Mouse (Mus musculus) MEL (cell line): Measurements from ENCODE around the gene Rpl9-ps6. TPM values are rescaled to one million over a fixed set of nuclear protein-coding genes. Genes with fewer than 3 reads are reported as not detected.

ENCODE experiments used
- DNase-seq: peaks from one replicate; pipeline ENCODE4 v3.0.0; 2011; ENCODE audit warnings: low read depth, low spot score
- H3K27ac ChIP-seq: 2 replicates; pipeline ENCODE4 v1.5.1; 2012; ENCODE audit warnings: low read depth, mild to moderate bottlenecking, control low read depth, low read length, moderate library complexity; ENCODE audit not compliant: control insufficient read depth
- H3K27me3 ChIP-seq, 2 experiments: fragments of 150-350 bp in 1 of 2; sonication (generic) in 1 of 2; 2 replicates each; pipeline ENCODE4 v1.6.1; 2012; ENCODE audit warnings: low read length in 2 of 2, mild to moderate bottlenecking in 2 of 2, improper control_type of control experiment in 1 of 2, moderate library complexity in 1 of 2; ENCODE audit not compliant: insufficient read depth in 2 of 2, control insufficient read depth in 1 of 2
- H3K36me3 ChIP-seq, 2 experiments: 2 replicates each; pipeline ENCODE4 v1.6.1; 2012 to 2014; ENCODE audit warnings: low read length in 2 of 2, improper control_type of control experiment in 1 of 2, inconsistent platforms in 1 of 2, mild to moderate bottlenecking in 1 of 2; ENCODE audit not compliant: insufficient read depth in 2 of 2, control insufficient read depth in 1 of 2
- H3K4me1 ChIP-seq, 2 experiments: fragments of 150-350 bp in 1 of 2; sonication (generic) in 1 of 2; 2 replicates each; pipeline ENCODE4 v1.6.1; 2012; ENCODE audit warnings: low read length in 2 of 2, improper control_type of control experiment in 1 of 2, mild to moderate bottlenecking in 1 of 2; ENCODE audit not compliant: insufficient read depth in 2 of 2, control insufficient read depth in 1 of 2
- H3K4me3 ChIP-seq, 2 experiments: fragments of 150-350 bp in 1 of 2; sonication (generic) in 1 of 2; 2 replicates each; pipeline ENCODE4 v1.5.1; 2012; ENCODE audit warnings: low read depth in 2 of 2, low read length in 2 of 2, mild to moderate bottlenecking in 2 of 2, moderate library complexity in 2 of 2, control low read depth in 1 of 2, improper control_type of control experiment in 1 of 2; ENCODE audit not compliant: control insufficient read depth in 1 of 2, insufficient read depth in 1 of 2
- H3K79me2 ChIP-seq: 2 replicates; pipeline ENCODE4 v1.6.1; 2012; ENCODE audit warnings: mild to moderate bottlenecking, low read length, moderate library complexity; ENCODE audit not compliant: control insufficient read depth, poor library complexity, insufficient read depth
- H3K9ac ChIP-seq: 2 replicates; pipeline ENCODE4 v1.6.1; 2012; ENCODE audit warnings: low read depth, mild to moderate bottlenecking, control low read depth, low read length, moderate library complexity; ENCODE audit not compliant: control insufficient read depth, poor library complexity, severe bottlenecking
- H3K9me3 ChIP-seq: fragments of 150-350 bp; sonication (generic); replicated peaks from 2 replicates; pipeline ENCODE4 v1.6.1; 2012; ENCODE audit warnings: mild to moderate bottlenecking, low read length, improper control_type of control experiment, moderate library complexity; ENCODE audit not compliant: insufficient read depth
- BHLHE40 ChIP-seq: IDR thresholded peaks from 2 replicates; pipeline ENCODE4 v1.6.1; 2012; ENCODE audit warnings: low read depth, mild to moderate bottlenecking, inconsistent platforms, low read length, improper control_type of control experiment, borderline replicate concordance
- CHD1 ChIP-seq: IDR thresholded peaks from 2 replicates; pipeline ENCODE4 v1.6.1; 2012; ENCODE audit warnings: low read depth, mild to moderate bottlenecking, inconsistent platforms, low read length, improper control_type of control experiment
- CHD2 ChIP-seq: IDR thresholded peaks from 2 replicates; pipeline ENCODE4 v1.6.1; 2011; ENCODE audit warnings: low read length, improper control_type of control experiment
- CTCF ChIP-seq, 3 experiments: IDR thresholded peaks in 2 of 3; conservative IDR thresholded peaks in 1 of 3; 2 replicates each; pipeline ENCODE4 v1.5.1; 2011 to 2012; ENCODE audit warnings: low read length in 3 of 3, low read depth in 2 of 3, mild to moderate bottlenecking in 2 of 3, improper control_type of control experiment in 1 of 3, inconsistent platforms in 1 of 3, mixed read lengths in 1 of 3, moderate library complexity in 1 of 3; ENCODE audit not compliant: control insufficient read depth in 1 of 3, insufficient read depth in 1 of 3, poor library complexity in 1 of 3, severe bottlenecking in 1 of 3
- E2F4 ChIP-seq: IDR thresholded peaks from 2 replicates; pipeline ENCODE4 v1.6.1; 2011; ENCODE audit warnings: low read depth, low read length, improper control_type of control experiment, borderline replicate concordance
- ELF1 ChIP-seq: IDR thresholded peaks from 2 replicates; pipeline ENCODE4 v1.6.1; 2014; ENCODE audit warnings: low read depth, mild to moderate bottlenecking, inconsistent platforms, low read length, improper control_type of control experiment, moderate library complexity
- EP300 ChIP-seq, 2 experiments: IDR thresholded peaks; 2 replicates each; pipeline ENCODE4 v1.6.1; 2011; ENCODE audit warnings: improper control_type of control experiment in 2 of 2, low read length in 2 of 2, low read depth in 1 of 2, mild to moderate bottlenecking in 1 of 2
- GABPA ChIP-seq: IDR thresholded peaks from 2 replicates; pipeline ENCODE4 v1.6.1; 2012; ENCODE audit warnings: low read depth, mild to moderate bottlenecking, inconsistent platforms, low read length, improper control_type of control experiment, moderate library complexity
- GATA1 ChIP-seq: IDR thresholded peaks from 2 replicates; pipeline ENCODE4 v1.6.1; 2011; ENCODE audit warnings: low read depth, low read length, improper control_type of control experiment
- HCFC1 ChIP-seq: IDR thresholded peaks from 2 replicates; pipeline ENCODE4 v1.6.1; 2012; ENCODE audit warnings: low read depth, mild to moderate bottlenecking, inconsistent platforms, low read length, improper control_type of control experiment, moderate library complexity
- JUND ChIP-seq: IDR thresholded peaks from 2 replicates; pipeline ENCODE4 v1.6.1; 2011; ENCODE audit warnings: low read depth, mild to moderate bottlenecking, improper control_type of control experiment, low read length
- KAT2A ChIP-seq: conservative IDR thresholded peaks from 2 replicates; pipeline ENCODE4 v1.6.1; 2012; ENCODE audit warnings: low read depth, low read length, improper control_type of control experiment, inconsistent platforms
- MAFK ChIP-seq: IDR thresholded peaks from 2 replicates; pipeline ENCODE4 v1.6.1; 2011; ENCODE audit warnings: low read depth, mild to moderate bottlenecking, low read length, improper control_type of control experiment, borderline replicate concordance
- MAX ChIP-seq: IDR thresholded peaks from 2 replicates; pipeline ENCODE4 v1.6.1; 2011; ENCODE audit warnings: low read length, improper control_type of control experiment
- MAZ ChIP-seq: IDR thresholded peaks from 2 replicates; pipeline ENCODE4 v1.6.1; 2012; ENCODE audit warnings: low read depth, mild to moderate bottlenecking, inconsistent platforms, low read length, improper control_type of control experiment
- MEF2A ChIP-seq: IDR thresholded peaks from 2 replicates; pipeline ENCODE4 v1.6.1; 2014; ENCODE audit warnings: low read depth, mild to moderate bottlenecking, inconsistent platforms, low read length, improper control_type of control experiment; ENCODE audit not compliant: poor library complexity, insufficient replicate concordance, severe bottlenecking; ENCODE audit errors: extremely low read depth
- MXI1 ChIP-seq: IDR thresholded peaks from 2 replicates; pipeline ENCODE4 v1.6.1; 2011; ENCODE audit warnings: mild to moderate bottlenecking, low read depth, low read length, improper control_type of control experiment
- MYB ChIP-seq: IDR thresholded peaks from 2 replicates; pipeline ENCODE4 v1.6.1; 2011; ENCODE audit warnings: mild to moderate bottlenecking, low read depth, low read length, improper control_type of control experiment
- MYC ChIP-seq: IDR thresholded peaks from 2 replicates; pipeline ENCODE4 v1.6.1; 2011; ENCODE audit warnings: low read depth, mild to moderate bottlenecking, low read length, improper control_type of control experiment, moderate library complexity
- NELFE ChIP-seq: IDR thresholded peaks from 2 replicates; pipeline ENCODE4 v1.6.1; 2011; ENCODE audit warnings: low read depth, low read length, improper control_type of control experiment
- NRF1 ChIP-seq: IDR thresholded peaks from 2 replicates; pipeline ENCODE4 v1.6.1; 2014; ENCODE audit warnings: low read depth, mild to moderate bottlenecking, inconsistent platforms, low read length, improper control_type of control experiment, moderate library complexity; ENCODE audit not compliant: poor library complexity, insufficient read depth, severe bottlenecking
- POLR2A ChIP-seq, 2 experiments: IDR thresholded peaks; 2 replicates each; pipeline ENCODE4 v1.6.1; 2011 to 2012; ENCODE audit warnings: low read length in 2 of 2, mild to moderate bottlenecking in 2 of 2, control low read depth in 1 of 2, improper control_type of control experiment in 1 of 2, low read depth in 1 of 2, moderate library complexity in 1 of 2; ENCODE audit not compliant: control insufficient read depth in 1 of 2, insufficient read depth in 1 of 2, poor library complexity in 1 of 2
- POLR2AphosphoS2 ChIP-seq: IDR thresholded peaks from 2 replicates; pipeline ENCODE4 v1.6.1; 2011; ENCODE audit warnings: low read length, improper control_type of control experiment
- POLR2AphosphoS5 ChIP-seq: IDR thresholded peaks from 2 replicates; pipeline ENCODE4 v1.6.1; 2012; ENCODE audit warnings: low read depth, borderline replicate concordance, mild to moderate bottlenecking, inconsistent platforms, low read length, moderate library complexity, mixed read lengths
- RAD21 ChIP-seq: IDR thresholded peaks from 2 replicates; pipeline ENCODE4 v1.6.1; 2011; ENCODE audit warnings: mild to moderate bottlenecking, low read depth, low read length, improper control_type of control experiment
- SIN3A ChIP-seq: IDR thresholded peaks from 2 replicates; pipeline ENCODE4 v1.6.1; 2012; ENCODE audit warnings: low read length, improper control_type of control experiment, inconsistent platforms
- SMC3 ChIP-seq: IDR thresholded peaks from 2 replicates; pipeline ENCODE4 v1.6.1; 2011; ENCODE audit warnings: low read depth, low read length, improper control_type of control experiment
- TAL1 ChIP-seq: IDR thresholded peaks from 2 replicates; pipeline ENCODE4 v1.6.1; 2012; ENCODE audit warnings: mild to moderate bottlenecking, inconsistent platforms, low read length, moderate library complexity, mixed read lengths
- TBP ChIP-seq: IDR thresholded peaks from 2 replicates; pipeline ENCODE4 v1.8.0; 2011; ENCODE audit warnings: low read depth, low read length, improper control_type of control experiment
- TCF12 ChIP-seq: IDR thresholded peaks from 2 replicates; pipeline ENCODE4 v1.6.1; 2014; ENCODE audit warnings: low read depth, mild to moderate bottlenecking, inconsistent platforms, low read length, improper control_type of control experiment, moderate library complexity
- UBTF ChIP-seq: IDR thresholded peaks from 2 replicates; pipeline ENCODE4 v1.6.1; 2012; ENCODE audit warnings: low read depth, mild to moderate bottlenecking, inconsistent platforms, low read length, improper control_type of control experiment, moderate library complexity, borderline replicate concordance; ENCODE audit not compliant: insufficient read depth
- USF1 ChIP-seq: IDR thresholded peaks from 2 replicates; pipeline ENCODE4 v1.6.1; 2014; ENCODE audit warnings: low read depth, mild to moderate bottlenecking, inconsistent platforms, low read length, improper control_type of control experiment, moderate library complexity
- USF2 ChIP-seq, 2 experiments: IDR thresholded peaks; 2 replicates each; pipeline ENCODE4 v1.6.1; 2011 to 2012; ENCODE audit warnings: improper control_type of control experiment in 2 of 2, low read length in 2 of 2, borderline replicate concordance in 1 of 2, inconsistent platforms in 1 of 2, low read depth in 1 of 2, mild to moderate bottlenecking in 1 of 2; ENCODE audit not compliant: insufficient read depth in 1 of 2
- ZC3H11A ChIP-seq: IDR thresholded peaks from 2 replicates; pipeline ENCODE4 v1.6.1; 2012; ENCODE audit warnings: low read depth, mild to moderate bottlenecking, inconsistent platforms, low read length, improper control_type of control experiment
- ZKSCAN1 ChIP-seq: IDR thresholded peaks from 2 replicates; pipeline ENCODE4 v1.6.1; 2012; ENCODE audit warnings: low read depth, mild to moderate bottlenecking, inconsistent platforms, low read length, improper control_type of control experiment, moderate library complexity
- ZMIZ1 ChIP-seq: IDR thresholded peaks from 2 replicates; pipeline ENCODE4 v1.6.1; 2012; ENCODE audit warnings: low read depth, mild to moderate bottlenecking, inconsistent platforms, low read length, improper control_type of control experiment, moderate library complexity
- ZNF384 ChIP-seq: IDR thresholded peaks from 2 replicates; pipeline ENCODE4 v1.6.1; 2012; ENCODE audit warnings: low read depth, mild to moderate bottlenecking, inconsistent platforms, low read length, improper control_type of control experiment
- polyA plus RNA-seq, 2 experiments: library from polyadenylated mRNA; stranded (reverse) in 1 of 2; unstranded in 1 of 2; fragments of >175 nt in 1 of 2; fragments of >200 nt in 1 of 2; gene quantifications; 2 replicates each; pipeline versions ENCODE4 v1.2.1 to v1.2.4; 2012; ENCODE audit warnings: low replicate concordance in 2 of 2, low read depth in 1 of 2; ENCODE audit not compliant: insufficient read length in 2 of 2, insufficient read depth in 1 of 2, missing spikeins in 1 of 2
- total RNA-seq: library from RNA; depleted of rRNA; stranded (reverse); fragments of 300-350 nt; gene quantifications from 2 replicates; pipeline ENCODE4 v1.2.3, GENCODE M21; 2012

Gene Rpl9-ps6
- total and polyA plus RNA-seq, 3 experiments = 95.5 to 161 TPM; not detected in 1

DNA sequence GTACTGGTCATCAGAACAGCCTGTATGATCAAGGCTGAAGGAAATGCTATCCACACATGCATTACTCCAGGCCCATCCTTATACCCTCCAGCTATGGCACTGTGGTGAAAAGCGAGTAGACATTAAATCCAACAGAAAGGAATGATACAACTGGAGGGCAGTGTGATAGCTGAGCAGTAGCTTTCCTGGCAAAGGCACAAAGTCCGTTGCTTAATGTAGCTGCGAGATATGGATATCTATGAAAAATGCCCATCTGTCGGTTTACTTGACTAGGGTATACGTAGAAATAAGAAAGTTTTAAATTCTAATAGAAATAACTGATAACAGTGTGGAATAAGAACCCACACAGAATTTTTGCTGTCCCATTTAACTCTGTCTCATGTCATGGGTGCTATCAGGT is 13.9 kb upstream of the Rpl9-ps6 start:
- H3K4me3 ChIP-seq = peak overlapping the region; percentile 20 to 27; a peak in 3 of 4 replicates
- H3K9me3 ChIP-seq = no peaks in the 10 kb centered on the region
- peaks cover 0 to 68% of the 10 kb centered on the region in 2 experiments; a peak in 2 of 4 replicates for H3K36me3 ChIP-seq
- peak overlapping the region; percentile 90 for H3K27ac ChIP-seq
- peaks cover 31 to 54% of the 10 kb centered on the region in 2 experiments for H3K4me1 ChIP-seq
- peak; percentile 88 for DNase-seq
- H3K27me3 ChIP-seq = no peaks in the 10 kb centered on the region
- peak overlapping the region; percentile 61 for H3K9ac ChIP-seq
- peaks cover 6% of the 10 kb centered on the region for H3K79me2 ChIP-seq
- TF ChIP-seq RAD21 = no peak
- peak; percentile 98 for TF ChIP-seq SIN3A
- peak; percentile 61 for TF ChIP-seq MXI1
- no peak for TF ChIP-seq POLR2AphosphoS5
- TF ChIP-seq MAZ = 0 out of 2 replicates have a peak, but pooled peaks have one; percentile 26
- TF ChIP-seq MEF2A = no peak
- peak; percentile 96 for TF ChIP-seq GATA1
- peak in 1 of 2 experiments; percentile 39; a peak in 1 of 4 replicates for TF ChIP-seq POLR2A (IDR thresholded peaks at IDR 0.05; ENCODE audit: control insufficient read depth in 1 of 2, insufficient read depth in 1 of 2, low read depth in 1 of 2, low read length in 2 of 2, poor library complexity in 1 of 2)
- peak; percentile 82; the same call in 1 of the 2 replicates for TF ChIP-seq JUND
- peak; percentile 66 for TF ChIP-seq NELFE
- no peak for TF ChIP-seq UBTF
- TF ChIP-seq GABPA = 0 out of 2 replicates have a peak, but pooled peaks have one; percentile 59
- no peak for TF ChIP-seq NRF1
- peak; percentile 98 for TF ChIP-seq TCF12
- peak; percentile 66; the same call in 1 of the 2 replicates for TF ChIP-seq E2F4
- TF ChIP-seq ZC3H11A = no peak
- TF ChIP-seq HCFC1 = no peak
- TF ChIP-seq USF1 = no peak
- TF ChIP-seq USF2 (IDR thresholded peaks at IDR 0.05; ENCODE audit: borderline replicate concordance in 1 of 2, insufficient read depth in 1 of 2, low read depth in 1 of 2, low read length in 2 of 2) = no peak
- TF ChIP-seq MYC = peak; percentile 53
- peak; percentile 72; the same call in 1 of the 2 replicates for TF ChIP-seq POLR2AphosphoS2
- TF ChIP-seq MAFK = peak; percentile 61; the same call in 1 of the 2 replicates
- no peak for TF ChIP-seq CTCF (IDR thresholded peaks at IDR 0.05 in 2 of 3, conservative IDR thresholded peaks at IDR 0.05 in 1 of 3; ENCODE audit: control insufficient read depth in 1 of 3, insufficient read depth in 1 of 3, low read depth in 2 of 3, low read length in 3 of 3, poor library complexity in 1 of 3, severe bottlenecking in 1 of 3)
- TF ChIP-seq MYB = peak; percentile 99
- no peak for TF ChIP-seq ZKSCAN1
- peak; percentile 62 for TF ChIP-seq MAX
- TF ChIP-seq TAL1 = peak; percentile 65
- no peak for TF ChIP-seq ELF1
- TF ChIP-seq SMC3 = no peak
- TF ChIP-seq ZNF384 = no peak
- no peak; the same call in 1 of the 2 replicates for TF ChIP-seq KAT2A
- TF ChIP-seq EP300 (IDR thresholded peaks at IDR 0.05; ENCODE audit: low read depth in 1 of 2, low read length in 2 of 2) = peak; percentile 100
- TF ChIP-seq CHD1 = peak; percentile 82; the same call in 1 of the 2 replicates
- peak; percentile 47; the same call in 1 of the 2 replicates for TF ChIP-seq CHD2
- peak; percentile 55 for TF ChIP-seq BHLHE40
- peak; percentile 34; the same call in 1 of the 2 replicates for TF ChIP-seq TBP
- TF ChIP-seq ZMIZ1 = peak; percentile 67; the same call in 1 of the 2 replicates
